Mouse (Mus musculus) thymus, postnatal 4 days (tissue): ENCODE results near the gene Mvp.

Experiments
- DNase-seq: peaks from one replicate; pipeline ENCODE4 v3.0.0; 2021

The Mvp gene

DNA sequence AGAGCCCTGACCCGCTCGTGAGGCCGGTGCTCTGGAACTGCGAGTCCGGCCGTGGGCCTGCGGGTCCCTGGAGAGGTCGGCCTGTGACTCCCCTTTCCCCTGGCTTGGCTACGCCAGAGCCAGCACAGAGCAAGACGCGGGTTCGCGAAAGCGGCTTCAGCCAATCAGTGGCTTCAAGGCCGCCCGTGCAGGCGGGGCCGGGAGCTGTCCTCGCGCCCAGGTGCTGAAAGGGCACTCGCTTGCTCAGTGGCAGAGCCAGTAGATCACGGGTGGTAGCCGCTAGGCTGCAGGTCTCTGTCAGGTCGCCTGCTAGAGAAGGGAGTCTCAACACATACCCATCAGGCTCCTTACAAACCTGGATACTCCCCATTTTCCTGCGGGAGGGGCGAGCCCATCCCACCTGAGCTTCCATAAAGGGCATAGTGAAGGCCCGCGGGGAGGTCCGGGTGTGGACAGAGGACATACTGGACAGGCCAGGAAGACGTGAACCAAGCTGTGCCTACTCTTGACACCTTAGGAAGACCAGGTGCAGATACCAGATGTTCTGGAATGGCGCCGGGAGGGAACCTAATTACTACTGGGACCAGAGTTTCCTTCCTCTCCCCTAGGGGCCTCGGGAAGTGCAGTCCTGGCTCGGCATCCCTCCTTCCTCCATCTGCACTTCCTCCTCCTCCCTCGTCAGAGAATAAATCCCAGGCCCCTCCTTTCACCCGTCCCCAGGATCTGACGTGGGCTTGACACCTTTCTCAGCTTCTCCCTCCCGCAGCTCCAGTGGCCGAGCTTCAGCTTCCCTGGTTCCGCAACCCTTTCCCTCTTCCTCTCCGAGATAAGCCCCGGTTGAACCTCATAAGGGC lies 64.4 kb downstream of the Mvp start, which contains the start of gene Sez6l2:
Gene Sez6l2 (plus strand): TSS at position 771 of the 854 bp plus-strand sequence.
- peak; percentile 99 for DNase-seq

DNA sequence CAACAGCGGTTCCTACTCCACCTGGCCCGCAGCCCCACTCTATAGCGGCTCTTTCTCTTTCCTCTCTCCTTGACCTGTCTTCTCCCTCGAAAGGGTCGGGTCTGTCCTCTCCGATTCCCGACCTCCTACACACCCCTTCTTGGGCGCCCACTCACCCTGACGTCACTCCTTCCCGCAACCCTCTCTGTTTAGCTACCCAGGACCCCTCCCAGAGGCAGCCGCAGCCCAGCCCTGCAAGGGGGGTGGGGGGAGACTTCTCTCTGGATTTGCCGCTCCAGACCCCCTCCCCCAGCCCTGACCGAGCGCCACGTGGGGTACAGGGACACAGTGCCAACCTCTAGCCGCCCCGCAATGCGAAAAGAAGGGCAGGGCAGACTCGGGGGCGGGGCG lies 65.0 kb downstream of the Mvp start, which contains the start of gene Asphd1:
Gene Asphd1 (minus strand): TSS at position 180 of the 390 bp plus-strand sequence.
- no peak for DNase-seq

DNA sequence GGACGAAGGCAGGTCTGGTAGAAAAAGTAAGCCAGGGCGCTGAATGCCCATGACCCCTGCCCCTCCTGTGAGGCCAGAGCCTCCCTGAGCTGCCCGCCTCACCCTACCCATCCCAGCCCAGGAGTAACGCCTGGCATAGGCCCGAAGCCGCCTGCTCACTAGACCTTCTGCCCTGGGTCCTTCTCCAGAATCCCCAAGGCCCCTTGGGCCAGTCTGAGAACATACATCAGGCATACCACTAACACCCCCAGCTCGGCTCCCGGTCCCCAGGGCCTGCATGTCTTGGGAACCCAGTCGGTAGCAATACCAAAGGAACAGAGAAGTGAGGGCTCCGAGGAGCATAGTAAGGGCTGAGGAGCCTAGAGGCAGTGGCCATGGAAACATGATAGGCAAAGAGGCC lies 65.8 kb downstream of the Mvp start:
- no peak for DNase-seq

DNA sequence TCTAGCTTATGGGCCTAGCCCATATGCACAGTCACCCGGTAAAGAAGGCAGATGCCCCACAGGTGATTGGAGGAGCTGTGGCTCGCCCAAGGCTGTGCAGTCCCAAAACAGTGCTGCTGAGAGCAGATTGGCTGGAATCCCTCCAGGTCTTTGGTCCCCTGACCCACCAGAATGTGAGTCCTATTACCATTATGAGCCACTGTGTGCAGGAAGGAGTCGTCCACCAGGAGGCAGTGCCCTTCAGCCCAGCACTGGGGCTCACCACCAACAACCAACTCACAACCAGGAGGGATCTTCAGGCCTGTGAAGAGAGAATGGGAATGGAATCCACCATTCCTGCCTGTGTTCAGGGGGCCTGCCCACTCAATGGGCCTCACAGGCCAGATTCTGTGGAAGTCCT lies 67.9 kb downstream of the Mvp start:
- DNase-seq = peak; percentile 75

DNA sequence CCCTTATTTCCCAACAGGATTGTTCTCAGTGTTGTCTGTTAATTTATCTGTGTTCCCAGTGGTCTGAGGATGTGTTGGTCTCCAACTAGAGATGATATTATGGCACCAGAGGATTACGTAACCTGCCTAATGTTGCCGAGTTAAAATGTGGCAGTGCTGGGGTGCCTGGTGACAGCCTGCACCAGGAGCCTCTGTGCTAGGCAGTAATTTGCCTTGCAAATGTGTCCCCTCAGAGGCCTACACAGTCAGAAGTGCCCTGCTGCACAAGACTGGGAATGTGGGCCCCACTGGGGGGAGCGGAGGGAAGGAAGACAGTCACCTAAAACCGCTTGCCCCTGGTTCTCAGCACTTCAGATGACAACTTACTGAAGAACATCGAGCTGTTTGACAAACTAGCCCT lies 72.6 kb downstream of the Mvp start:
- no peak for DNase-seq

DNA sequence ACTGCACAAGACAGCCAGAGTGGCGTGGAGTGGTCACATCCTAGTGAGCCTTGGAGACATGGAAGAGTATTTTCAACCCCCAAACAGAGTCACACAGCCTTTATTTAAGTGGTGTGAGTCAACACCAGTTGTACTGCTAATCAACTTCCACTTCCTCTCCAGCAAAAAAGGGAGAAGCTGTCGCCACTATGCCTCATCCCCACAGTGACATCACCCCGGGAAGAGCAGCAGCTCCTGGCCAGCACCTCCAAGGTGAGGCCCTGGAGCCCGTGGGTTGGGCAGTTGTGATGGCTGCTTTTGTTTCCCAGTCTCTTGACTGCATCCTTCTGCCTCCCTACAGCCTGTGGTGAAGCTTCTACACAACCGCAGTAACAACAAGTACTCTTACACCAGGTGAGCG lies 73.2 kb downstream of the Mvp start:
- DNase-seq = no peak
